Mouse (Mus musculus) megakaryocyte, embryonic 14.5 days (primary cell): ENCODE results near the gene Onecut1.

Experiments used
- FLI1 ChIP-seq: IDR thresholded peaks from 2 replicates; pipeline ENCODE4 v1.6.1; 2012; ENCODE audit warnings: low read length, inconsistent platforms, mixed read lengths
- GATA1 ChIP-seq: IDR thresholded peaks from 3 replicates; pipeline ENCODE4 v1.6.1; 2012; ENCODE audit warnings: mixed read lengths, low read length, inconsistent platforms, borderline replicate concordance

- TF ChIP-seq GATA1 (no peak), FLI1 (no peak)
These were observed at the start of gene Onecut1 for GRCm38 (mm10) chr9:74861561-74861980.
